Mouse (Mus musculus) myocyte (in vitro differentiated cells): ENCODE measurements around the gene Mroh8.

Source experiments
- CEBPB ChIP-seq: IDR thresholded peaks from 2 replicates; pipeline ENCODE4 v1.6.1; 2011; ENCODE audit warnings: mild to moderate bottlenecking, moderate library complexity; ENCODE audit not compliant: poor library complexity, insufficient read depth, severe bottlenecking
- E2F4 ChIP-seq: IDR thresholded peaks from one replicate; pipeline ENCODE4 v1.6.1; 2011; ENCODE audit warnings: mild to moderate bottlenecking, control low read depth, moderate library complexity; ENCODE audit not compliant: insufficient read depth
- MAX ChIP-seq: IDR thresholded peaks from one replicate; pipeline ENCODE4 v1.6.1; 2011; ENCODE audit warnings: low read depth, mild to moderate bottlenecking, control low read depth
- MYOD1 ChIP-seq, 3 experiments: IDR thresholded peaks; one replicate each; pipeline ENCODE4 v1.6.1; 2011; ENCODE audit warnings: control low read depth in 2 of 3, low read depth in 2 of 3, mild to moderate bottlenecking in 2 of 3, moderate library complexity in 1 of 3; ENCODE audit not compliant: insufficient read length in 2 of 3, control insufficient read depth in 1 of 3
- MYOG ChIP-seq, 3 experiments: IDR thresholded peaks; one replicate each; pipeline ENCODE4 v1.6.1; 2011; ENCODE audit warnings: control low read depth in 2 of 3, low read depth in 2 of 3, mild to moderate bottlenecking in 2 of 3; ENCODE audit not compliant: insufficient read length in 2 of 3, control insufficient read depth in 1 of 3, insufficient read depth in 1 of 3
- POLR2A ChIP-seq: IDR thresholded peaks from one replicate; pipeline ENCODE4 v1.6.1; 2011; ENCODE audit warnings: low read depth, mild to moderate bottlenecking, control low read depth, moderate library complexity; ENCODE audit not compliant: insufficient read length
- POLR2AphosphoS2 ChIP-seq: IDR thresholded peaks from one replicate; pipeline ENCODE4 v1.6.1; 2011; ENCODE audit warnings: low read depth, control low read depth; ENCODE audit not compliant: insufficient read length
- REST ChIP-seq: IDR thresholded peaks from one replicate; pipeline ENCODE4 v1.6.1; 2011; ENCODE audit warnings: mild to moderate bottlenecking, control low read depth, moderate library complexity; ENCODE audit not compliant: insufficient read depth, insufficient read length
- TCF12 ChIP-seq: IDR thresholded peaks from one replicate; pipeline ENCODE4 v1.6.1; 2011; ENCODE audit warnings: mild to moderate bottlenecking, control low read depth; ENCODE audit not compliant: poor library complexity, insufficient read depth, severe bottlenecking
- USF1 ChIP-seq: IDR thresholded peaks from one replicate; pipeline ENCODE4 v1.6.1; 2011; ENCODE audit warnings: low read depth, mild to moderate bottlenecking, control low read depth, moderate library complexity

DNA sequence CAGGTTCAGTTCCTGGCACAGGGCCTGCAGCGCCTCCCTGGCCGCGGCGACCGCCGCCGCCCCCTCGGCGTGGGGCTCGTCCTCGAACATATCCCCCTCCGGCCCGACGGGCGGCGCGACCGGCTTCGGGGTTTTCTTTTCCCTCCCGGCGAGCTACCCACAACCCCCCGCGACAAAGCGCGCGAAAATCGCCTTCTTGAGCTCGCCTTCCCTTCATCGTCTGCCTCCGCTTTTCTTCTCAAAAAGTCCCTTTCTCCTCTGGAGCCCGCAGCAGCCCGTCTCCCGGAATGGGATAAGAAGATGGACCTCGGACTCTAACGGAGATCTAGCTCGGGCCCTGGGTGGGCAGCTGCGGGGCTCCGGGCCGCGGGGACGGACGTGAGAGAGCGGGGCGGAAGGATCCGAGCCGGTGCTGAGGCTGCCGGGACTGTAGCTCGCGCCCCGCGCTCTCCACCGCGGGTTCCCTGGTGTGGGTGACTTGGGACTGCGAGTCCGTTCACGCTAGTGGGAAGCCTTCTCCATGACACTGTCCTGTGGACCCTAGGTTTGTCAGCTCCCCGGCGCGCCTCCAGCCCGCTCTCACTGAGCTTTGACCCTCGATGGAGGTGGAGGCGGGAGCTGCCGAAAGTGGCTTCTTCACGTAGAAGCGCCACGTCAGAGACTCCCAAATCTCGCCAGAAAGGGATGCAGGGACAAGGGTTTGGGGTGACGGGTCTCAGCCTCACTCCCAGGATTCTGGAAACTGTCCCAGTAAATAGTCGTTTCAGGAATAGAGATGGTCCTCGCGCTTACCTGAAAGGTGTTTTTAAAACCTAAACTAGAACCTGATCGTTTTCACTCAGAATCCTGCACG lies 74.8 kb downstream of the Mroh8 start, which contains the start of gene Rbl1:
- TF ChIP-seq POLR2A (peak; percentile 91), USF1 (no peak), MAX (no peak), MYOD1 (IDR thresholded peaks at IDR 0.05; ENCODE audit: control insufficient read depth in 1 of 3, insufficient read length in 2 of 3, low read depth in 2 of 3) (no peak), E2F4 (peak; percentile 94), POLR2AphosphoS2 (peak; percentile 95), CEBPB (no peak), TCF12 (no peak), MYOG (IDR thresholded peaks at IDR 0.05; ENCODE audit: control insufficient read depth in 1 of 3, insufficient read depth in 1 of 3, insufficient read length in 2 of 3, low read depth in 2 of 3) (no peak), REST (peak; percentile 9)
